Mouse (Mus musculus) hindbrain, embryonic 14.5 days (tissue): ENCODE measurements at regions not wholly inside any gene's neighbourhood (a gene's known extent, or its start where the extent isn't known, plus 50 kb on each side); places are given as distances from the start of the nearest gene placed in this dataset.

Experiments
- ATAC-seq: fragments of 200-750 bp; cut with Nextera tagmentation; 2 replicates; pipeline ENCODE4 v1.8.0; 2017; ENCODE audit warnings: moderate number of reproducible peaks, mild to moderate bottlenecking, moderate TSS enrichment, moderate library complexity; ENCODE audit not compliant: low FRiP score
- DNase-seq: peaks from one replicate; pipeline ENCODE4 v3.0.0-alpha.2; 2015; ENCODE audit warnings: low spot score
- H3K27ac ChIP-seq: fragments of 300-500 bp; sonication (generic); 2 replicates; pipeline ENCODE4 v1.5.1; 2014; ENCODE audit warnings: mild to moderate bottlenecking, moderate library complexity
- H3K27me3 ChIP-seq: fragments of 300-500 bp; sonication (generic); 2 replicates; pipeline ENCODE4 v1.6.1; 2014; ENCODE audit warnings: mild to moderate bottlenecking, low read length, mixed read lengths; ENCODE audit not compliant: control insufficient read depth, insufficient read depth
- H3K36me3 ChIP-seq: fragments of 300-500 bp; sonication (generic); replicated peaks from 2 replicates; pipeline ENCODE4 v1.6.1; 2014; ENCODE audit not compliant: control insufficient read depth, insufficient read depth
- H3K4me1 ChIP-seq: fragments of 300-500 bp; sonication (generic); replicated peaks from 2 replicates; pipeline ENCODE4 v1.6.1; 2014; ENCODE audit warnings: antibody characterized with exemption, low read length, mixed read lengths; ENCODE audit not compliant: control insufficient read depth, insufficient read depth
- H3K4me2 ChIP-seq: fragments of 300-500 bp; sonication (generic); replicated peaks from 2 replicates; pipeline ENCODE4 v1.6.1; 2014; ENCODE audit warnings: mild to moderate bottlenecking, moderate library complexity
- H3K4me3 ChIP-seq: fragments of 300-500 bp; sonication (generic); replicated peaks from 2 replicates; pipeline ENCODE4 v1.5.1; 2014; ENCODE audit warnings: mild to moderate bottlenecking, low read length
- H3K9ac ChIP-seq: fragments of 300-500 bp; sonication (generic); 2 replicates; pipeline ENCODE4 v1.6.1; 2014
- H3K9me3 ChIP-seq: fragments of 300-500 bp; sonication (generic); 2 replicates; pipeline ENCODE4 v1.6.1; 2016; ENCODE audit warnings: low read length; ENCODE audit not compliant: control insufficient read depth
- WGBS: fragments of 180-500 bp; shearing (Covaris S2); extraction: QIAGEN DNeasy Blood & Tissue Kit; methylation state at CpG from one replicate; pipeline ENCODE4 v1.1.7; 2014; 5-methylcytosine and 5-hydroxymethylcytosine counted together

DNA sequence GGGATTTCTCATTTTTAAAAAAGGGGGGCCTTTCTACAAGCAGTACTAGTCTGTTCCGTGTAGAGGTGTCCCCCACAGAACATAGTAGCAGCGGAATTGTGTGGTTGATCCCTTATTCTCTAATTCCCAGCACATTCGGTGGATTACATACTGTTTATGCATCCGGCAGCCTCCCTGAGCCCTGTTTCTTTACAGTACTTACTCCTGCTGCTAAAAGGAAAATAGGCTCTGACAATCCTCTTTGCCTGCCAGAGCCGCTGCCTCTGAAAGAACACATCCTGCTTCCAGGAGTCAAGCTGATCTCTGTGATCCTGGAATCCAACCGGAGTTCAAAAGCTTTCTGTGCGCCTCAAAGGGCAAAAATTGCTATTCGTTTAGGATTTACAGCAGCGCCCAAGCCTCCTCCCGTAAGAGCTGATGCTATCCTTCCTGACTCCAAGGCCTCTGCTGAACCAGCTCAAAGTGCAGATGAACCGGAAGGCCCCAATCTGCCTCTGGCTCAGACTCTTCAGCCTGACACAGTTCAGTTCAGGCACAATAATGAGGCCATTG lies 936.6 kb downstream of the Ndufa4 start:
- Histone ChIP-seq H3K4me2 (peak overlapping the region; percentile 41), H3K36me3 (no peaks in the 10 kb centered on the region), H3K27me3 (no peaks in the 10 kb centered on the region), H3K4me1 (peaks cover 12% of the 10 kb centered on the region), H3K9ac (peak overlapping the region; percentile 40), H3K9me3 (no peaks in the 10 kb centered on the region), H3K4me3 (no peak overlapping the region), H3K27ac (peak overlapping the region; percentile 77)
- ATAC-seq (peak; percentile 84), DNase-seq (peak; percentile 68)
- 5% methylated on average over 11 of the region's 11 CpGs for WGBS

DNA sequence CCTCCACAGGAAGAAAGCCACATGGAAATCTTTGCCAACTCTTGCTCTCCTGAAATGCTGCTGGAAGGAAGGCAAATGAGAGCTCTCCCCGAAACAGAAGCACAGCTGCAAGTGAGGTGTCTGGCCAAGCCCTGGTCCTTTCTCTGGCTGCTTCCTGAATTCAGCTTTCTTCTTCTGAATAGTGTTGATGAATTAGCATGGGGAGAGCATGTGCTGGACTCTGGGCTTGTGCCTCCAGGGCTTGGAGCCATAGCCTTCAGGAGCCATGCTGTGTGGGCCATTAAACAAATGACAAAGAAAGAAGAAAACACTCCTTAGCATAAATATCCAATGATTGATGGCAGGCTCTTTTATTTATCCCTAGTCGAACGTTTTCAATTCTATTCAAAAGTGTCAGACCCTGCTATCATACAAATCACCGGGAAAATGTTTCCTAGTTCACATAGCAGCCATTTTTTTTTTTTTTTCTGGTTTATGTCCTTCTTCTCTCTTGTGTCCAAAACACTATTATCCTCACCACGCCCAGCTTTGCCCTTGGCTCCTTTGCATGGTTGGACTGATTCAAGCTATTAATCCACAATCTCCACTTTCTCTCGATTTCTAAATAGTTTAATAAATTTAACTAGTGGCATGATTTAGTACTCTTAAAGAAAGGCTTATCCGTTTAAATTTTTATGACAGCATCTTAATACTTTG lies 937.3 kb downstream of the Ndufa4 start:
- WGBS: 11% methylated on average over 7 of the region's 7 CpGs
- H3K4me2 ChIP-seq: peak overlapping the region; percentile 41
- H3K9me3 ChIP-seq: no peaks in the 10 kb centered on the region
- ATAC-seq: peak; percentile 93
- H3K4me1 ChIP-seq: peaks cover 12% of the 10 kb centered on the region
- H3K9ac ChIP-seq: peak overlapping the region; percentile 40
- H3K27ac ChIP-seq: peak overlapping the region; percentile 77
- no peaks in the 10 kb centered on the region for H3K36me3 ChIP-seq
- DNase-seq: peak; percentile 72
- no peak overlapping the region for H3K4me3 ChIP-seq
- H3K27me3 ChIP-seq: no peaks in the 10 kb centered on the region

GRCm38 (mm10) chr6:10943545-10943944 lies 963.8 kb downstream of the Ndufa4 start:
- Histone ChIP-seq H3K27me3 (no peaks in the 10 kb centered on the region), H3K36me3 (no peaks in the 10 kb centered on the region), H3K4me2 (no peak overlapping the region), H3K9me3 (no peaks in the 10 kb centered on the region), H3K9ac (no peak overlapping the region), H3K4me3 (no peak overlapping the region), H3K4me1 (no peaks in the 10 kb centered on the region), H3K27ac (no peak overlapping the region)
- 84% methylated on average over 1 of the region's 1 CpGs for WGBS
- DNase-seq (no peak), ATAC-seq (no peak)

DNA sequence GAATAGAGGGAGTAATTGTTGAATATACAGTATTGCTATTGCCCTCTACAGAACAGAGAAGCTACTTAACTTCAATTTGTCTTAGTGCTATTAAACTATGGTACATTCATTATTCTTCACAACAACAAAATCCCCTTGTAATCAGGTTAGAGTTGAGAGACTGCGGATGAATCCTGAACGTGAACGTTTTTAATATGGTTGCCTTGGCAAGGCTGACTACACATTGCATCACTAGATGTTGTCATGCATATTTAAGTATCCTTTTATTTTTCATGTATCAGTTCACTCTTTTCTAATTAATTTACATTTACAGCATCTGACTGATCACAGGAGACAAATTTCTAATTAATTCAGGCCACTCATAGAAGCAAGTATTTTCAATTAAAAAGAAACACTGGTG lies 965.8 kb downstream of the Ndufa4 start:
- Histone ChIP-seq H3K4me2 (no peak overlapping the region), H3K9ac (no peak overlapping the region), H3K27me3 (no peaks in the 10 kb centered on the region), H3K36me3 (no peaks in the 10 kb centered on the region), H3K4me1 (no peaks in the 10 kb centered on the region), H3K4me3 (no peak overlapping the region), H3K27ac (no peak overlapping the region), H3K9me3 (no peaks in the 10 kb centered on the region)
- DNase-seq: no peak
- 0 out of 2 replicates have a peak, but pooled peaks have one; percentile 40 for ATAC-seq
- 51% methylated on average over 3 of the region's 3 CpGs for WGBS
